Mouse (Mus musculus): Measurements from ENCODE around the gene Kat2a. TPM values are rescaled to one million over a fixed set of nuclear protein-coding genes. Genes with fewer than 3 reads are reported as not detected.
A peak's percentile ranks its signal among the peaks of the same experiment; 100 is the strongest.

The Kat2a gene
- polyA plus RNA-seq, 1 experiment from 2014 or later, result 30.5 TPM

- no peaks in the 10 kb centered on the region for H3K4me1 ChIP-seq (ENCODE audit: control insufficient read depth, insufficient read depth, low read length)
- H3K36me3 ChIP-seq (ENCODE audit: control insufficient read depth, insufficient read depth), result no peaks in the 10 kb centered on the region
- peaks cover 33% of the 10 kb centered on the region for H3K27me3 ChIP-seq (ENCODE audit: control insufficient read depth, insufficient read depth, low read length)
- H3K4me2 ChIP-seq (ENCODE audit: low read depth, low read length), result no peak overlapping the region
- H3K9me3 ChIP-seq (replicated peaks; ENCODE audit: control insufficient read depth, low read length), result no peaks in the 10 kb centered on the region
- no peak overlapping the region for H3K4me3 ChIP-seq (ENCODE audit: low read length)
- WGBS, result 26% methylated on average over 10 of the region's 10 CpGs
- no peak for ATAC-seq (replicated peaks; ENCODE audit: extremely low read depth, insufficient read depth, low FRiP score)
- no peak overlapping the region for H3K27ac ChIP-seq (ENCODE audit: low read length)
- H3K9ac ChIP-seq (ENCODE audit: low read length), result no peak overlapping the region
Measured at GRCm38 (mm10) chr11:100752294-100752693, 40.0 kb upstream of the Kat2a start.

- Histone ChIP-seq H3K4me1 (ENCODE audit: control insufficient read depth, insufficient read depth, low read length) (no peaks in the 10 kb centered on the region), H3K27me3 (ENCODE audit: control insufficient read depth, insufficient read depth, low read length) (peaks cover 27% of the 10 kb centered on the region)
- ATAC-seq (replicated peaks; ENCODE audit: extremely low read depth, insufficient read depth, low FRiP score), result no peak
Measured at GRCm38 (mm10) chr11:100750127-100750526, 37.9 kb upstream of the Kat2a start.

GRCm38 (mm10) chr11:100749469-100749868, 37.2 kb upstream of the Kat2a start:
- no peak overlapping the region for H3K9ac ChIP-seq (ENCODE audit: low read length)
- no peak overlapping the region for H3K27ac ChIP-seq (ENCODE audit: low read length)
- ATAC-seq (replicated peaks; ENCODE audit: extremely low read depth, insufficient read depth, low FRiP score), result no peak
- WGBS, result 30% methylated on average over 25 of the region's 25 CpGs
- no peaks in the 10 kb centered on the region for H3K36me3 ChIP-seq (ENCODE audit: control insufficient read depth, insufficient read depth)
- H3K4me2 ChIP-seq (ENCODE audit: low read depth, low read length), result no peak overlapping the region
- no peak overlapping the region for H3K4me3 ChIP-seq (ENCODE audit: low read length)
- H3K9me3 ChIP-seq (replicated peaks; ENCODE audit: control insufficient read depth, low read length), result no peaks in the 10 kb centered on the region
- peaks cover 26% of the 10 kb centered on the region for H3K27me3 ChIP-seq (ENCODE audit: control insufficient read depth, insufficient read depth, low read length)
- no peaks in the 10 kb centered on the region for H3K4me1 ChIP-seq (ENCODE audit: control insufficient read depth, insufficient read depth, low read length)

More at GRCm38 (mm10) chr11:100750127-100750526, 37.9 kb upstream of the Kat2a start:
- Histone ChIP-seq H3K27ac (ENCODE audit: low read length) (no peak overlapping the region), H3K9ac (ENCODE audit: low read length) (no peak overlapping the region), H3K4me3 (ENCODE audit: low read length) (no peak overlapping the region), H3K36me3 (ENCODE audit: control insufficient read depth, insufficient read depth) (no peaks in the 10 kb centered on the region), H3K9me3 (replicated peaks; ENCODE audit: control insufficient read depth, low read length) (no peaks in the 10 kb centered on the region), H3K4me2 (ENCODE audit: low read depth, low read length) (no peak overlapping the region)
- 80% methylated on average over 16 of the region's 16 CpGs for WGBS

- no peaks in the 10 kb centered on the region for H3K4me1 ChIP-seq (ENCODE audit: control insufficient read depth, insufficient read depth, low read length)
- no peak for ATAC-seq (replicated peaks; ENCODE audit: extremely low read depth, insufficient read depth, low FRiP score)
- H3K4me3 ChIP-seq (ENCODE audit: low read length), result no peak overlapping the region
- H3K36me3 ChIP-seq (ENCODE audit: control insufficient read depth, insufficient read depth), result no peaks in the 10 kb centered on the region
- 57% methylated on average over 4 of the region's 4 CpGs for WGBS
- H3K27me3 ChIP-seq (ENCODE audit: control insufficient read depth, insufficient read depth, low read length), result peaks cover 26% of the 10 kb centered on the region
- no peak overlapping the region for H3K27ac ChIP-seq (ENCODE audit: low read length)
- no peaks in the 10 kb centered on the region for H3K9me3 ChIP-seq (replicated peaks; ENCODE audit: control insufficient read depth, low read length)
- no peak overlapping the region for H3K9ac ChIP-seq (ENCODE audit: low read length)
- no peak overlapping the region for H3K4me2 ChIP-seq (ENCODE audit: low read depth, low read length)
Measured at GRCm38 (mm10) chr11:100748620-100749019, 36.4 kb upstream of the Kat2a start.

DNA sequence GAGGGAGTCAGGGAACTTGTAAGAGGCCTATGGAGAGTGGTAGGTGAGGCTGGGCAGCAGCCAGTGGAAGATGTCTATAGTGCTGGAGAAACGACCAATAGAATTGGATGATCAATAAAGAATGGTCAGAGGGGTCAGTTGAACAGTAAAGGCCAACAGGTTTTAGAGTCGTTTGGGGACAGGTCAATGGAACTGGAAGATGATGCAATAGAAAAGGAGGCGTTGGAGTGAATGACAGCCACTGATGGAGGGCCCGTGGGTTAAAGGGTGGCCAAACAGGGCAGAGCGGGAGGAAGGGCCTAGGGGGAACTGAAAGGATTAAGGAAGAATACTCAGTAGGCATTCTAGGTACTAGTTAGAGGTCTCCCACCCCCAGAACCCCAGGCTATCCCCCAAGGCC, 34.8 kb upstream of the Kat2a start:
- Histone ChIP-seq H3K36me3 (ENCODE audit: control insufficient read depth, insufficient read depth) (no peaks in the 10 kb centered on the region), H3K9me3 (replicated peaks; ENCODE audit: control insufficient read depth, low read length) (no peaks in the 10 kb centered on the region), H3K9ac (ENCODE audit: low read length) (no peak overlapping the region), H3K4me2 (ENCODE audit: low read depth, low read length) (no peak overlapping the region), H3K4me3 (ENCODE audit: low read length) (no peak overlapping the region), H3K27me3 (ENCODE audit: control insufficient read depth, insufficient read depth, low read length) (peaks cover 21% of the 10 kb centered on the region), H3K4me1 (ENCODE audit: control insufficient read depth, insufficient read depth, low read length) (no peaks in the 10 kb centered on the region), H3K27ac (ENCODE audit: low read length) (no peak overlapping the region)
- ATAC-seq (replicated peaks; ENCODE audit: extremely low read depth, insufficient read depth, low FRiP score), result no peak
- WGBS, result 65% methylated on average over 5 of the region's 5 CpGs

GRCm38 (mm10) chr11:100746546-100746945, 34.3 kb upstream of the Kat2a start:
- Histone ChIP-seq H3K4me1 (ENCODE audit: control insufficient read depth, insufficient read depth, low read length) (no peaks in the 10 kb centered on the region), H3K4me3 (ENCODE audit: low read length) (no peak overlapping the region), H3K9ac (ENCODE audit: low read length) (no peak overlapping the region), H3K9me3 (replicated peaks; ENCODE audit: control insufficient read depth, low read length) (no peaks in the 10 kb centered on the region), H3K36me3 (ENCODE audit: control insufficient read depth, insufficient read depth) (no peaks in the 10 kb centered on the region), H3K4me2 (ENCODE audit: low read depth, low read length) (no peak overlapping the region), H3K27me3 (ENCODE audit: control insufficient read depth, insufficient read depth, low read length) (peaks cover 21% of the 10 kb centered on the region), H3K27ac (ENCODE audit: low read length) (no peak overlapping the region)
- 71% methylated on average over 10 of the region's 10 CpGs for WGBS
- ATAC-seq (replicated peaks; ENCODE audit: extremely low read depth, insufficient read depth, low FRiP score), result no peak

GRCm38 (mm10) chr11:100745085-100745484, 32.8 kb upstream of the Kat2a start:
- Histone ChIP-seq H3K4me3 (ENCODE audit: low read length) (no peak overlapping the region), H3K9me3 (replicated peaks; ENCODE audit: control insufficient read depth, low read length) (no peaks in the 10 kb centered on the region), H3K27me3 (ENCODE audit: control insufficient read depth, insufficient read depth, low read length) (peaks cover 17% of the 10 kb centered on the region), H3K4me2 (ENCODE audit: low read depth, low read length) (no peak overlapping the region), H3K36me3 (ENCODE audit: control insufficient read depth, insufficient read depth) (no peaks in the 10 kb centered on the region), H3K4me1 (ENCODE audit: control insufficient read depth, insufficient read depth, low read length) (no peaks in the 10 kb centered on the region), H3K27ac (ENCODE audit: low read length) (no peak overlapping the region), H3K9ac (ENCODE audit: low read length) (no peak overlapping the region)
- ATAC-seq (replicated peaks; ENCODE audit: extremely low read depth, insufficient read depth, low FRiP score), result no peak
- WGBS, result 13% methylated on average over 6 of the region's 6 CpGs

GRCm38 (mm10) chr11:100741348-100741747, 29.1 kb upstream of the Kat2a start:
- 67% methylated on average over 6 of the region's 6 CpGs for WGBS
- H3K36me3 ChIP-seq (ENCODE audit: control insufficient read depth, insufficient read depth), result no peaks in the 10 kb centered on the region

GRCm38 (mm10) chr11:100738749-100739148, 26.5 kb upstream of the Kat2a start:
- peaks cover 21% of the 10 kb centered on the region for H3K4me1 ChIP-seq (ENCODE audit: control insufficient read depth, insufficient read depth, low read length)
- peak overlapping the region; percentile 75 for H3K9ac ChIP-seq (ENCODE audit: low read length)
- no peak for ATAC-seq (replicated peaks; ENCODE audit: extremely low read depth, insufficient read depth, low FRiP score)
- no peaks in the 10 kb centered on the region for H3K27me3 ChIP-seq (ENCODE audit: control insufficient read depth, insufficient read depth, low read length)
- peak overlapping the region; percentile 99 for H3K4me3 ChIP-seq (ENCODE audit: low read length)
- peak overlapping the region; percentile 89 for H3K4me2 ChIP-seq (ENCODE audit: low read depth, low read length)
- WGBS, result 19% methylated on average over 5 of the region's 5 CpGs
- no peaks in the 10 kb centered on the region for H3K36me3 ChIP-seq (ENCODE audit: control insufficient read depth, insufficient read depth)
- H3K9me3 ChIP-seq (replicated peaks; ENCODE audit: control insufficient read depth, low read length), result no peaks in the 10 kb centered on the region
- H3K27ac ChIP-seq (ENCODE audit: low read length), result peak overlapping the region; percentile 77; the same call in 1 of the 2 replicates

More at GRCm38 (mm10) chr11:100741348-100741747, 29.1 kb upstream of the Kat2a start:
- H3K9ac ChIP-seq (ENCODE audit: low read length), result no peak overlapping the region
- peaks cover 11% of the 10 kb centered on the region for H3K4me1 ChIP-seq (ENCODE audit: control insufficient read depth, insufficient read depth, low read length)
- no peak overlapping the region for H3K4me2 ChIP-seq (ENCODE audit: low read depth, low read length)
- H3K4me3 ChIP-seq (ENCODE audit: low read length), result no peak overlapping the region
- no peak for ATAC-seq (replicated peaks; ENCODE audit: extremely low read depth, insufficient read depth, low FRiP score)
- no peaks in the 10 kb centered on the region for H3K9me3 ChIP-seq (replicated peaks; ENCODE audit: control insufficient read depth, low read length)
- no peak overlapping the region for H3K27ac ChIP-seq (ENCODE audit: low read length)
- no peaks in the 10 kb centered on the region for H3K27me3 ChIP-seq (ENCODE audit: control insufficient read depth, insufficient read depth, low read length)

Measured in heart, embryonic 16.5 days (tissue).